In genomic region chr12:105517026-105517675, GRCm38 (mm10) we compare ENCODE assay signal across 9 mouse cellular contexts. TPM values are rescaled to one million over a fixed set of nuclear protein-coding genes. Genes with fewer than 3 reads are reported as not detected.
DNase-seq lines count a peak whose midpoint lies in the region; ATAC-seq lines count a peak whose summit lies in the region.
"Had no signal": no experiment of that assay in that cellular context is flagged by ENCODE, and none has a peak within 500 bp of the region (broad histone marks: within the 10 kb centered on the region; RNA-seq: fewer than 3 reads in every experiment).

No protein-coding gene starts in this region.

- DNase-seq in heart, adult 9 months (ENCODE audit: low spot score in 2 of 2), result peak; percentile 24 to 41
- DNase-seq in heart, postnatal 36 days, result no peak
- peak; percentile 50 for DNase-seq in adrenal gland, postnatal 25 days
- peak; percentile 58 for DNase-seq in kidney, postnatal 14 days
- DNase-seq in lung, postnatal 4 days, result peak; percentile 67 to 81
- DNase-seq in spleen, postnatal 10 days (ENCODE audit: low spot score in 2 of 2), result no peak
- DNase-seq in gastrocnemius, postnatal 25 days, result no peak
- DNase-seq: gastrocnemius, postnatal 36 days had no signal

- ATAC-seq in megakaryocyte progenitor cell, adult 5-6 weeks (replicated peaks; ENCODE audit: poor library complexity), result no peak

- intact Hi-C loops in heart, postnatal 36 days (cut with DNase I), result no loop called here

RNA-seq across cellular contexts. Expression of gene Bdkrb2, which starts 45.9 kb away (rescaled TPM):
- total RNA-seq in heart, postnatal 36 days (2021), result under 1 TPM; 0.38 to 0.56 TPM
- total RNA-seq in adrenal gland, postnatal 25 days (2021), result 9.5 and 10.8 TPM in 2 replicates
- total RNA-seq in megakaryocyte progenitor cell, adult 5-6 weeks (2015), result not detected in 2 replicates
- total RNA-seq in megakaryocyte progenitor cell, adult 5-6 weeks (2017), result not detected in 2 replicates
- total RNA-seq in gastrocnemius, postnatal 25 days (2021), result under 1 TPM; 0.35 to 0.49 TPM

Comparison
In these comparisons a context has a peak if more than half of its experiments do, and no peak if none do; other contexts are left out.
1. DNase-seq: peak in heart, adult 9 months (2 of 2), adrenal gland, postnatal 25 days (single experiment), kidney, postnatal 14 days (single experiment) and lung, postnatal 4 days (2 of 2); none in heart, postnatal 36 days (0 of 2), spleen, postnatal 10 days (0 of 2) and gastrocnemius, postnatal 25 days (single experiment).